Mouse (Mus musculus): ENCODE measurements around the gene Kcp.

DNA sequence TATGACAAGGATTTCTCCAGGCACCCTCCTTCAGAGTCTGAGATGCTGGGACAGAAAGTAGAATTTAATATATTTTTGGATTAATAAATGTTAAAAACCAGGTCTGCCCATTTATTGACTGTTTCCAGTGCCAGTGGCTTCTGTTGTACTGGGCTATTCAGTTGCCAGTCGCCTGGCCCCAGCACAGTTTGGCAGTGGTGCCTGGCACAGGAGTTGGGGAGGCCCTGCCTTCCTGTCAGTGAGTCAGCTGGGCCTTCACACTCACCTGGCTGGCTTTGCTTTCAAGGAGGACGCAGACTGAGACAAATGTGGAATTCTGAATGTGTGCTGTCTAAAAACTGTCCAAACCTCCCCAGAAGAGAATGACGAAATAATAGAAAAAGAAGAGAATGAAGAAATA, 29.5 kb upstream of the Kcp start:
- TF ChIP-seq CTCF (conservative IDR thresholded peaks at IDR 0.05 in 1 of 2, IDR thresholded peaks at IDR 0.05 in 1 of 2; ENCODE audit: low read depth in 2 of 2, low read length in 2 of 2): no peak
- no peak for TF ChIP-seq POLR2AphosphoS2 (IDR thresholded peaks at IDR 0.05; ENCODE audit: low read depth, low read length)
- no peak for TF ChIP-seq ZKSCAN1 (IDR thresholded peaks at IDR 0.05; ENCODE audit: borderline replicate concordance, low read depth, low read length)
- TF ChIP-seq MAX (IDR thresholded peaks at IDR 0.05; ENCODE audit: low read length): no peak
- no peak for TF ChIP-seq MAFK (IDR thresholded peaks at IDR 0.05; ENCODE audit: insufficient replicate concordance, low read length)

Data from CH12.LX (cell line).